Mouse (Mus musculus): Measurements from ENCODE around the gene Pnmal1. TPM values are rescaled to one million over a fixed set of nuclear protein-coding genes. Genes with fewer than 3 reads are reported as not detected.

Pnmal1 gene
- total RNA-seq (2023) = not detected

DNA sequence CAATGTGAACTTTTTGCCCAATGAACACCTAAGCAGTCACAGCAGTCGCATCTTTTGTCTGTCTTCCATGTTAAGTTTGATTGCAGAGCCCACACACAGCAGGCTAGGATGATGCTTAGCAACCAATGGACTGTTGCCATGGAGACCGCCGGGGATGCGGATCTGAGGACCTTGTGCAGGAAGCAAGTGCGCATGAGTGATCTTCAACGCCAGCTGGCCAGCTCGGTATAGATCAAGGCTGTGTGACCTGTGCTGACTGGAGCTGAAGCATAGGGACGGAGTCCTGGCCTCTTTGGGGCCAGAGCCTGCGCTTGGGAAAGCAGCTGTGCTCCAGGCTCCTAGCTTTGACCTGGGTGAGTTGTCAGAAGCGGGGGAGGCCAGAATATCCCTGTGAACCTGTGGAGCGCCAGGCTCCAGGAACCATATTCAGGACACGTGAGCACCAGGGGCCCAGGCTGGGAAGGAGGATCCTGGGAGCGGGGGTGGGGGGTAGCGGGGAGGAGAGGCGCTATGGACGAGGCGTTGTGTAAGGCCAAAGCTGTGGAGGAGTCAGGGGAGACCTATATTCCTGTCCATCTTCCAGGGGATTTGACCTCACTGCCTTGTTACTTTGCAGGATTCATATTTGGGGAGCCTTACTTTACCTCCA lies at the start of gene Pnmal1:
Gene Pnmal1, plus strand, starts transcription at position 141 of the 649 bp plus-strand sequence.

DNA sequence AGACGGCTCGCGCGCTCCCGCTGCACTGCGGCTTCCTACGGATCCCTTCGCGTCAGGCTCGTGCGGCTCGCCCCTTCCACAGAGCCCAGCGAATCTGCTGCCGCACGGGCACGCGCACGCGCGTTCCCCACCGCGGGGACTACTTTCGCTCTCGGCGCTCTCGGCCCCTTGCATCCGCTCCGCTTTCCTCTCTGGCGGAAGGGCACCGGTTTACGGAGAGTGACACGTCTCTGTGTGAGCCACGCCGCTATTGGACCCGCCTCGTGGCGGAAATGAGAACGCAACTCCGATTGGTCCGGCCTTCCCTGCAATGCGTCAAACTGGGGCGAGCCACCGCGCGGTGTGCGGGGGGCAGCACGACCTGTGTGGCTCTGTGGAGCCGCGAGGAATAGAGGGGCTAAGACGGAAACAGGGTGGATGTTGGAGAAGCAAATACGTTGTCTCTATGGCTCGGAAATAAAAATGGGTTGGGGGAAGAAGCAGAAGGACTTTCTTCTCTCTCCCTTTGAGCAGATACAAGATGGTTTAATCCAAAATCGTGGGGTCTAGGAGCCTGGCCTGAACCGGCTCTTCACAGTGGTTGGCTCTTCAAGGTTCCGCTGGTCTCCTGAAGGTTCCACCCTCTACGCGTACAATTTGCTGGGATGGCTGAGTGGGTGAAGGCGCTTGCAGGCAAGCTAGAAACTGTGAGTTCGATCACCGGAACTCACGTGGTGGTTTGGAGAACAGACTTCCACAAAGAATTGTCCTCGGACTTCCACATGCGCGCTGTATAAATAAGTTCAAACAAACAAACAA lies 35.2 kb upstream of the Pnmal1 start, which contains the start of gene Calm3:
Gene Calm3, minus strand, starts transcription at position 78 of the 798 bp plus-strand sequence.

GRCm38 (mm10) chr7:16944061-16944807 lies 15.2 kb upstream of the Pnmal1 start, which contains the start of gene Pnmal2:
TSS of gene Pnmal2 (plus strand) at chr7:16944682.

GRCm38 (mm10) chr7:16982859-16983568 lies 23.5 kb downstream of the Pnmal1 start, which contains the start of gene Gm42372:
TSS of gene Gm42372 (plus strand) at chr7:16983086.

GRCm38 (mm10) chr7:16992451-16992807 lies 33.0 kb downstream of the Pnmal1 start, which contains the start of gene Ccdc8:
TSS of gene Ccdc8 (plus strand) at chr7:16992708.

Other genes with a start within 250 kb of the Pnmal1 start
- gene Ceacam9, start 237.8 kb upstream of the Pnmal1 start, total RNA-seq (2023) = not detected
- gene Ap2s1, start 221.3 kb upstream of the Pnmal1 start, total RNA-seq (2023) = 68.3 TPM
- gene Slc1a5, start 178.3 kb upstream of the Pnmal1 start, total RNA-seq (2023) = 164 TPM
- gene Strn4, start 143.8 kb upstream of the Pnmal1 start, total RNA-seq (2023) = 126 TPM
- 21.0 TPM for gene Fkrp, start 142.9 kb upstream of the Pnmal1 start, total RNA-seq (2023)
- gene Prkd2, start 116.8 kb upstream of the Pnmal1 start, total RNA-seq (2023) = 231 TPM
- 0.34 TPM for gene Dact3, start 84.4 kb upstream of the Pnmal1 start, total RNA-seq (2023)
- not detected for gene Gng8, start 67.9 kb upstream of the Pnmal1 start, total RNA-seq (2023)
- gene Ptgir, start 53.2 kb upstream of the Pnmal1 start, total RNA-seq (2023) = 0.31 TPM
- gene Calm3, start 35.6 kb upstream of the Pnmal1 start, total RNA-seq (2023) = 91.8 TPM
- not detected for gene Pnmal2, start 15.0 kb upstream of the Pnmal1 start, total RNA-seq (2023)
- 1.2 TPM for gene Gm42372, start 23.4 kb downstream of the Pnmal1 start, total RNA-seq (2023)
- 0.09 TPM for gene Ccdc8, start 33.0 kb downstream of the Pnmal1 start, total RNA-seq (2023)
- 85.9 TPM for gene Ppp5c, start 68.2 kb downstream of the Pnmal1 start, total RNA-seq (2023)
- not detected for gene Hif3a, start 102.7 kb downstream of the Pnmal1 start, total RNA-seq (2023)
- not detected for gene Psg16, start 114.4 kb downstream of the Pnmal1 start, total RNA-seq (2023)
- gene Ceacam3, start 190.6 kb downstream of the Pnmal1 start, total RNA-seq (2023) = not detected
- not detected for gene Psg29, start 243.8 kb downstream of the Pnmal1 start, total RNA-seq (2023)